Mouse (Mus musculus) neural tube, embryonic 13.5 days (tissue): ENCODE results near the gene Sesn2. TPM values are rescaled to one million over a fixed set of nuclear protein-coding genes. Genes with fewer than 3 reads are reported as not detected.

Experiments used
- ATAC-seq: fragments of 200-750 bp; cut with Nextera tagmentation; 2 replicates; pipeline ENCODE4 v1.8.0; 2017; ENCODE audit warnings: low read depth, mild to moderate bottlenecking, moderate TSS enrichment, moderate library complexity
- H3K27ac ChIP-seq: fragments of 300-500 bp; sonication (generic); replicated peaks from 2 replicates; pipeline ENCODE4 v1.5.1; 2015; ENCODE audit warnings: moderate library complexity, mild to moderate bottlenecking, inconsistent platforms
- H3K27me3 ChIP-seq: fragments of 300-500 bp; sonication (generic); 2 replicates; pipeline ENCODE4 v1.6.1; 2015; ENCODE audit warnings: mild to moderate bottlenecking, inconsistent platforms
- H3K36me3 ChIP-seq: fragments of 300-500 bp; sonication (generic); 2 replicates; pipeline ENCODE4 v1.6.1; 2015; ENCODE audit warnings: mild to moderate bottlenecking, inconsistent platforms
- H3K4me1 ChIP-seq: fragments of 300-500 bp; sonication (generic); replicated peaks from 2 replicates; pipeline ENCODE4 v1.6.1; 2015; ENCODE audit warnings: inconsistent platforms
- H3K4me2 ChIP-seq: fragments of 300-500 bp; sonication (generic); 2 replicates; pipeline ENCODE4 v1.6.1; 2015; ENCODE audit warnings: inconsistent platforms, mild to moderate bottlenecking, moderate library complexity
- H3K4me3 ChIP-seq: fragments of 300-500 bp; sonication (generic); 2 replicates; pipeline ENCODE4 v1.5.1; 2015; ENCODE audit warnings: mild to moderate bottlenecking, inconsistent platforms
- H3K9ac ChIP-seq: fragments of 300-500 bp; sonication (generic); 2 replicates; pipeline ENCODE4 v1.6.1; 2015; ENCODE audit warnings: moderate library complexity, mild to moderate bottlenecking, inconsistent platforms
- H3K9me3 ChIP-seq: fragments of 300-500 bp; sonication (generic); 2 replicates; pipeline ENCODE4 v1.6.1; 2016; ENCODE audit warnings: inconsistent platforms
- WGBS: fragments of 180-500 bp; shearing (Covaris S2); methylation state at CpG from one replicate; pipeline ENCODE4 v1.1.7; 2015; 5-methylcytosine and 5-hydroxymethylcytosine counted together
- polyA plus RNA-seq: library from polyadenylated mRNA; unstranded; fragments of >200 nt; fragmentation: Nextera tagmentation; extraction: Ambion mirVana; gene quantifications from 2 replicates; pipeline ENCODE4 v1.2.1, GENCODE M21; 2015

Gene Sesn2
- polyA plus RNA-seq, 1 experiment from 2014 or later: 6.8 TPM

DNA sequence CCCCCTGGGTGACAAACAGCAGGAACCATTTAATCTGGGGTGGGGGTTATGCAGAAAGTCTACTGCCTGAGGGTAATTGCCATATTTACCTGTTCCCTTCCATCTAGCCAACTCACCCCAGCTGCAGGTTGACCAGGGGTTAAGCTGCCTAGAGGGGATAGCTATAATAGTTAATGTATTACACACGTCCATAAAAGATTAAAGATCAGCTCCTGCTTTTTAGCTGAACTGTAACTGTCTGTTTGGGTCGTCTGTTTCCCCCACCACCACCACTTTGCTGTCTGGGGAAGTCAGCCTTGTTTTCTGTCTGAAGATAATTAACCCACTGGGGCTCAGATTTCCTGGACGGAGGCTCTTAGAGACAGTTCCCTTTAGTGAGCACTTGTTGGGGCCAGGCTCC is 40.4 kb downstream of the Sesn2 start:
- Histone ChIP-seq H3K27me3 (no peaks in the 10 kb centered on the region), H3K36me3 (no peaks in the 10 kb centered on the region), H3K4me1 (no peaks in the 10 kb centered on the region), H3K9me3 (no peaks in the 10 kb centered on the region), H3K9ac (no peak overlapping the region), H3K4me2 (no peak overlapping the region), H3K4me3 (no peak overlapping the region), H3K27ac (no peak overlapping the region)
- WGBS: 15% methylated on average over 3 of the region's 3 CpGs
- ATAC-seq: no peak

DNA sequence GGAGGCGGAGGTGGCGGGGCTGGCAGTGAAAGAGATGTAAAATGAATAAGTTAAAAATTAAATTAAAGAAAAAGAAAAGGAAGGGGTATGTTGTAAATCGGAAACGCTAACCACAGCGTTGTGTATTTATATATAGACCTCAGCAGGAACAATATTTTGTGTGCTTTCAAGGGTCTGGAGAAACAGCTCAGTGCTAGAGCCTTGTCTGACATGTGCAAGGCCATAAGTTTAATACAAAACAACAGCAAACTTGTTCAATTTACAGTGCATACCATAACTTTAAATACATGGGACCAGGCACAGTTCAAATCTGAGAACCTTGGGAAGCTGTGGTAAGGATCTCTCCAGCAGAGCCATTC is 46.1 kb downstream of the Sesn2 start:
- Histone ChIP-seq H3K27ac (0 out of 2 replicates have a peak overlapping the region, but pooled peaks have one; percentile 50), H3K4me1 (peaks cover 26% of the 10 kb centered on the region), H3K36me3 (peaks cover 21% of the 10 kb centered on the region), H3K4me3 (peak overlapping the region; percentile 77), H3K27me3 (no peaks in the 10 kb centered on the region), H3K9ac (peak overlapping the region; percentile 83), H3K9me3 (no peaks in the 10 kb centered on the region), H3K4me2 (peak overlapping the region; percentile 91)
- 0 out of 2 replicates have a peak, but pooled peaks have one; percentile 30 for ATAC-seq
- WGBS: 0% methylated on average over 5 of the region's 5 CpGs

DNA sequence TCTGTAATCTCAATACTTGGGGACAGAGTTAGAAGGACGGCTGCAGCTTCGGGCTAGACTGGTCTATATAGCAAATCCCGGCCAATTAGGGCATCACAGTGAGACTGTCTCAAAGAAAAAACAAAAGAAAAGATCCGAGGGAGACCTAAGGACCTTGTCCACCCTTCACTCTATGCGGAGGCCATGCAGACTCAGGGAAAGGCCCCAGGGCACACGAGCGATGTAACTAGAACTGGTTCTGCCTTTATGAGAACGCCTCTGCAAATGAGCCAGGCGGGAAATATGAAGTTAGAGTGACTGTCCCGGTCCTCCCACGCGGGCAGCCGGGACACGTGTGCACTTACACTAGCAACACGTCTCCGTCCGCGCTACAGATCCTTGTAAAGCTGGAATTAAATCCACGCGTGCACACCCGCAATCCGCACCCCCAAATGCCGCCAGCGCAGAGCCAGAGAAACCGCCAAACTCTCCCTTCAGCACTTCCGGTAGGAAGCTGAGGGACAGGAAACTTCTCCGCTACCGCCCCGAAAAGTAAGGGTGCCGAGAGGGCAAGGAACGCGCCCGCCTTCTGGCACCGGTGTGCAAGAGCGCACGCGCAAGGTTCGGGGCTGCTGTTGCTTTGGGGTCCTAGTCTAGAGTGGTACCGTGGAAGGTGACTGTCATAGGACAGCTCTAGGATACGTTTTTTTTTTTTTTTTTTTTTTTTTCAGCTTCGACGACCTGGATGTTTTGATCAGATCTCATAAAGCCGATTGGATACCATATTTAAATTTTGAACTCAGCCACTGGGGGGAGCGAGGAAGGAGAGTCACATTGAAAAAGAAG is 46.7 kb downstream of the Sesn2 start, which contains the start of gene Med18:
Gene Med18 (minus strand): TSS at position 492 of the 825 bp plus-strand sequence.
- Histone ChIP-seq H3K9me3 (no peaks in the 10 kb centered on the region), H3K4me3 (peak within 1 kb of the TSS; percentile 77), H3K27ac (peak within 1 kb of the TSS; percentile 50; the same call in 1 of the 2 replicates), H3K27me3 (no peaks in the 10 kb centered on the region), H3K4me1 (peaks cover 26% of the 10 kb centered on the region), H3K36me3 (peaks cover 25% of the 10 kb centered on the region), H3K4me2 (peak within 1 kb of the TSS; percentile 91), H3K9ac (peak within 1 kb of the TSS; percentile 83)
- ATAC-seq: peak; percentile 96
- WGBS: under 1% methylated on average over 44 of the region's 44 CpGs

DNA sequence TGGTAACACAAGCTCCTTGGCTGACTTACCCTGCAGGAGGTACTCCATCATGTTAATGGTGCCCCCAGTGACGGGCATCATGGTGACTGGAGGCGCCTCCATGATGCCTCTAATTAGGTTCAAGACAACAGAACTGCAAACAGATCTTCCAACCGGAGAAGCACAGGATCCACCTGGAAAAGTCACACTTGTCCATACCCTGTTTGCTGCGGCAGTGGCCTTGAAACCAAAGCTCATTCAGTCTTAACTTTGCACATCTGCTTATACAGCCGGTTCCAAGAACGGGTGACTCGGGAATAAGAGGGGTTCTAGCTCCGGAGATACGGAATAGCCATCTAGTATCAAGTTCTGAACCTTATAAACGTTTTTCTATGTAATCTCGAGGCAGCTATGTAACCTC is 47.5 kb downstream of the Sesn2 start:
- H3K27ac ChIP-seq: no peak overlapping the region
- peak overlapping the region; percentile 83 for H3K9ac ChIP-seq
- 13% methylated on average over 11 of the region's 11 CpGs for WGBS
- peak overlapping the region; percentile 77 for H3K4me3 ChIP-seq
- H3K4me1 ChIP-seq: peaks cover 26% of the 10 kb centered on the region
- peaks cover 33% of the 10 kb centered on the region for H3K36me3 ChIP-seq
- no peak for ATAC-seq
- H3K27me3 ChIP-seq: no peaks in the 10 kb centered on the region
- no peaks in the 10 kb centered on the region for H3K9me3 ChIP-seq
- H3K4me2 ChIP-seq: peak overlapping the region; percentile 91

DNA sequence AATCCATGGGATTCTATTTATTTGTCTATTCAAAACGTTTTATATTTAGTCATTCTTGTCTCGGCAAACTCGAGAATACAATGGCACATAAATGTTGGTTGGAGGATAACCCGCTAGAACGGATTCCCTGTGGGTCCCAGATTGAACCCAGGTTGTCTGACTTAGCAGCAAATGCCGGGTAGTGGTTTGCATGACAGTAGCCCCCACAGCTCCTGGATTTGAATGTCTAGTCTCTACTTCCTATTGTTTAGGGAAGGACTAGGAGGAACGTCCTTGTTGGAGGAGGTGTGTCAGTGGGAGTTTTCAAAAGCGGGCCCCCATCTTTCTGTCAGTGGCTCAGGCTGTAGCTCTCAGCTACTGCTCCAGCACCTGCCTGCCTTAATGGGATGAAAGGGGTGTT is 50.1 kb downstream of the Sesn2 start:
- no peak overlapping the region for H3K4me2 ChIP-seq
- no peak overlapping the region for H3K4me3 ChIP-seq
- H3K36me3 ChIP-seq: peaks cover 47% of the 10 kb centered on the region
- H3K9me3 ChIP-seq: no peaks in the 10 kb centered on the region
- no peak overlapping the region for H3K27ac ChIP-seq
- WGBS: 91% methylated on average over 8 of the region's 8 CpGs
- H3K4me1 ChIP-seq: peaks cover 26% of the 10 kb centered on the region
- H3K27me3 ChIP-seq: no peaks in the 10 kb centered on the region
- H3K9ac ChIP-seq: no peak overlapping the region
- no peak for ATAC-seq

DNA sequence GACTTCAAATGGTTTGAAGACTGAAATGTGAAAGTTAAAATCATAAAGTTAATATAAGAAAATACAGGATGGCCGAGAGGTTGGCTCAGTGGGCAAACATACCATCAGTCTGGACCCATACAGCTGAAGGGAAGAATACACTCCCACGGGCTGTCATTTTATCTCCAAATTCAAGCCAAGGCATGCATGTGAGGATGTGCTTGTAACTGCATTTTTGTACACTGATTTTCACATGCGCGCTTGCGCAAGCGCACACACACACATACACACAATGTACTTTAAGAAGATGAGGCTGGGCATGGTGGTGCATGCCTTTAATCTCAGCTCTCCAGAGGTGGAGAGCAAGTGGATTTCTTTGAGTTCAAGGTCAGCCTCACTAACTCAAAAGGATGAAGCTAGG is 54.7 kb downstream of the Sesn2 start:
- Histone ChIP-seq H3K4me1 (no peaks in the 10 kb centered on the region), H3K9ac (no peak overlapping the region), H3K27me3 (no peaks in the 10 kb centered on the region), H3K4me3 (no peak overlapping the region), H3K9me3 (no peaks in the 10 kb centered on the region), H3K27ac (no peak overlapping the region), H3K36me3 (peaks cover 39% of the 10 kb centered on the region), H3K4me2 (no peak overlapping the region)
- ATAC-seq: no peak
- WGBS: 97% methylated on average over 6 of the region's 6 CpGs

DNA sequence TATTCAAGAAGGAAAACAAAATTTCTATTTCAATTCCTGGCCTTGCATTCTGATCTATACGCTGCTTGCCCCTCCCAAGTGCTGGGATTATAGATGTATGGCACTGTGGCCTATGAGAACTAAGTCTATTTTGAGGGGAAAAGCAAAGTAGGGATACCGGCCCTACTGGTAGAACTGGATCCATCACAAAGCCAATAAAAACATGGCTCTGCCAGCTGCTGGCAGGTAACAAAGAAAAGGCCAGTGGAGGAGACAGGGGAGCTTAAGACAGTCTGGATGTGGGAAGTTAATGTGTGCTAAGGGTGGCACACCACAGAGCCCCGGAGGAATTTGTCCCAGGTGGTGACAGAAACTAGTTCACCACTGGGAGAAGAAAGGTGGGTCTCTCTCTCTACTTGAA is 55.2 kb downstream of the Sesn2 start:
- no peak overlapping the region for H3K27ac ChIP-seq
- H3K4me3 ChIP-seq: no peak overlapping the region
- no peak overlapping the region for H3K9ac ChIP-seq
- 76% methylated on average over 3 of the region's 3 CpGs for WGBS
- no peaks in the 10 kb centered on the region for H3K9me3 ChIP-seq
- H3K4me2 ChIP-seq: no peak overlapping the region
- H3K36me3 ChIP-seq: peaks cover 35% of the 10 kb centered on the region
- no peaks in the 10 kb centered on the region for H3K27me3 ChIP-seq
- no peaks in the 10 kb centered on the region for H3K4me1 ChIP-seq
- no peak for ATAC-seq

DNA sequence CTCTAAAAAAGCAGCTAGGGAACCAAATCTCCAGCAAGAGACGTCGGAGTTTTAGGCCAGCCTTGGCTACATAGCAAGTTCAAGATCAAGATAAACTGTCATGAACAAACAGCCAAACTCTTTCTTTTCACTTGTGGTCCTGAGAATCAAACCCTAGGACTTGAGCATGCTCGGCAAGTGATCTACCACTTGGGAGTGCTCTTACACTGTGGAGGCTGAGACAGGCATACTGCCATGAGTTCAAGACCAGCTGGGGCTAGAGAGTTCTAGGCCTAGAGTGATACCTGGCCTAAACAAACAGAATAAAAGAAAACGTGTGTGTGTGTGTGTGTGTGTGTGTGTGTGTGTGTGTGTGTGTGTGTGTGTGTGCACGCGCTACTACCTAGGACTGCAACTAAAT is 56.1 kb downstream of the Sesn2 start:
- no peaks in the 10 kb centered on the region for H3K9me3 ChIP-seq
- 86% methylated on average over 6 of the region's 6 CpGs for WGBS
- no peak overlapping the region for H3K4me3 ChIP-seq
- H3K4me1 ChIP-seq: no peaks in the 10 kb centered on the region
- ATAC-seq: no peak
- no peak overlapping the region for H3K4me2 ChIP-seq
- no peak overlapping the region for H3K27ac ChIP-seq
- H3K9ac ChIP-seq: no peak overlapping the region
- no peaks in the 10 kb centered on the region for H3K27me3 ChIP-seq
- H3K36me3 ChIP-seq: peaks cover 26% of the 10 kb centered on the region

DNA sequence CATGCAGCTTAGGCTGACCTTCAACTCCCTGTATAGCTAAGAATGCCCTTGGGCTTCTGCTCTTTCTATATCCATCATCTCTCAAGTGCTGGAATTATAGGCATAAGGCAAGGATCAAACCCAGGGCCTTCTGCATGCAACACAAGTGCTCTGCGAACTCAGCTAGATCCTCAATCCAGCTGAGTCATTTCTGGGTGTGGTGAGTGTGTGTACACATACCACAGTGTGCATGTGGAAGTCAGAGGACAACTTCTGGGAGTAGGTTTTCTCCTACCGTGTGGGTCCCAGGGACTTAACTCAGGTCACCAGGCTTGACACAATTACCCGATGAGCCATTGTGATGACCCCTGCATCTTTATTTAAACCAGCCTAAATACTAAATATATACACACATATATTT is 60.5 kb downstream of the Sesn2 start:
- H3K36me3 ChIP-seq: no peaks in the 10 kb centered on the region
- no peaks in the 10 kb centered on the region for H3K9me3 ChIP-seq
- H3K4me1 ChIP-seq: no peaks in the 10 kb centered on the region
- no peak overlapping the region for H3K27ac ChIP-seq
- H3K9ac ChIP-seq: no peak overlapping the region
- ATAC-seq: no peak
- H3K27me3 ChIP-seq: no peaks in the 10 kb centered on the region
- H3K4me3 ChIP-seq: no peak overlapping the region
- H3K4me2 ChIP-seq: no peak overlapping the region
- WGBS: 78% methylated on average over 3 of the region's 3 CpGs

DNA sequence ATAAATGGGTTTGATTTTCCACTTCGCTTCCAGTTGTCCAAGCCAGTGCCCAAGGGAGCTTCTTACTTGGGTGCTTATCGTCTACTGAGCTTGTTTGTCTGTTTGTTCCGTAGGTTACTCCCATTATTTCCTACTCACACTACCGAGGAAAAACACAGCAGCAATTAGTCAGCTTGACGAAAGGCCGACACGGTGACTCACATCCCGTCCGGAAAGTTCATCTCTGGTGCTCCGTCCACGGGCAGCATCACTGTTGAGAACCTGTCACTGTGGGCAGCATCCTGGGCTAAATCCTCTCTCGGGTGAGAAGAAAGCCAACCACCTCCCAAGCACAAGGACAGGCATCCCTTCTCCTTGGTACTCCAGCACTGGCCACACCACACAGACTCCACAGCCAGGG is 64.2 kb downstream of the Sesn2 start:
- H3K4me2 ChIP-seq: no peak overlapping the region
- H3K9ac ChIP-seq: no peak overlapping the region
- WGBS: 80% methylated on average over 12 of the region's 12 CpGs
- no peaks in the 10 kb centered on the region for H3K9me3 ChIP-seq
- H3K4me1 ChIP-seq: no peaks in the 10 kb centered on the region
- H3K27me3 ChIP-seq: no peaks in the 10 kb centered on the region
- no peak overlapping the region for H3K27ac ChIP-seq
- H3K36me3 ChIP-seq: no peaks in the 10 kb centered on the region
- no peak for ATAC-seq
- H3K4me3 ChIP-seq: no peak overlapping the region

DNA sequence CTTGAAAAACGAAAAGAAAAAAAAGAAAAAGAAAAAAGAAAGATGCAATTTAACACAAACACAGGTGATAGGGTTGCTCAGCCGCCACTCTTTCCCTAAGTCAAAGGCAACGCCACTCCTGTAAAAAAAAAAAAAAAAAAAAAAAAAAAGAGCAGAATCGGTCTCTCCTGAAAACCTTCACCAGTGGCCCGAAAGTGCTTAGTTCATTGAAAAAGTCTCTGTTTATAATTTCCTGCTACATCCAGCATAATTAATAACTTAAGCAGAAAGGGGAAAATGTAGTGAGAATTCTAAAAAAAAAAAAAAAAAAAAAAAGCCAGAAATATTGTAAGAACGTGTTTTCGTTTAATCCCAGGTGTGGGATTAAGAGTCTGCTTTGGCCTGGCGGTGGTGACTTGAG is 65.8 kb downstream of the Sesn2 start:
- no peak overlapping the region for H3K4me3 ChIP-seq
- H3K4me1 ChIP-seq: no peaks in the 10 kb centered on the region
- H3K4me2 ChIP-seq: no peak overlapping the region
- no peaks in the 10 kb centered on the region for H3K36me3 ChIP-seq
- H3K27ac ChIP-seq: no peak overlapping the region
- 84% methylated on average over 8 of the region's 8 CpGs for WGBS
- ATAC-seq: no peak
- H3K27me3 ChIP-seq: no peaks in the 10 kb centered on the region
- H3K9ac ChIP-seq: no peak overlapping the region
- H3K9me3 ChIP-seq: no peaks in the 10 kb centered on the region
